Mouse (Mus musculus) liver, embryonic 11.5 days (tissue): ENCODE data around the gene Serinc4. TPM values are rescaled to one million over a fixed set of nuclear protein-coding genes. Genes with fewer than 3 reads are reported as not detected.

Experiments used
- ATAC-seq: fragments of 200-750 bp; cut with Nextera tagmentation; replicated peaks from 2 replicates; pipeline ENCODE4 v1.8.0; 2017; ENCODE audit warnings: moderate number of reproducible peaks, mild to moderate bottlenecking, moderate TSS enrichment, moderate library complexity; ENCODE audit not compliant: low FRiP score
- DNase-seq: peaks from one replicate; pipeline ENCODE4 v3.0.0-alpha.2; 2017; ENCODE audit warnings: low spot score
- H3K27ac ChIP-seq: fragments of 300-500 bp; sonication (generic); 2 replicates; pipeline ENCODE4 v1.5.1; 2014; ENCODE audit warnings: mild to moderate bottlenecking, low read depth, low read length, control low read depth
- H3K27me3 ChIP-seq: fragments of 300-500 bp; sonication (generic); replicated peaks from 2 replicates; pipeline ENCODE4 v1.6.1; 2014; ENCODE audit warnings: low read length, mixed read lengths; ENCODE audit not compliant: control insufficient read depth, insufficient read depth
- H3K36me3 ChIP-seq: fragments of 300-500 bp; sonication (generic); 2 replicates; pipeline ENCODE4 v1.6.1; 2014; ENCODE audit warnings: mild to moderate bottlenecking, low read length, moderate library complexity, mixed read lengths; ENCODE audit not compliant: control insufficient read depth, insufficient read depth
- H3K4me1 ChIP-seq: fragments of 300-500 bp; sonication (generic); replicated peaks from 2 replicates; pipeline ENCODE4 v1.6.1; 2014; ENCODE audit warnings: low read length, mixed read lengths; ENCODE audit not compliant: control insufficient read depth, insufficient read depth
- H3K4me2 ChIP-seq: fragments of 300-500 bp; sonication (generic); 2 replicates; pipeline ENCODE4 v1.6.1; 2014; ENCODE audit warnings: mild to moderate bottlenecking, control low read depth, moderate library complexity
- H3K4me3 ChIP-seq: fragments of 300-500 bp; sonication (generic); 2 replicates; pipeline ENCODE4 v1.5.1; 2014; ENCODE audit warnings: low read depth, low read length, control low read depth
- H3K9ac ChIP-seq: fragments of 300-500 bp; sonication (generic); 2 replicates; pipeline ENCODE4 v1.6.1; 2014; ENCODE audit warnings: low read depth, low read length, control low read depth
- H3K9me3 ChIP-seq: fragments of 300-500 bp; sonication (generic); 2 replicates; pipeline ENCODE4 v1.6.1; 2016; ENCODE audit warnings: low read length, inconsistent platforms, mixed read lengths; ENCODE audit not compliant: control insufficient read depth
- WGBS: fragments of 180-500 bp; shearing (Covaris S2); extraction: QIAGEN DNeasy Blood & Tissue Kit; methylation state at CpG from one replicate; pipeline ENCODE4 v1.1.7; 2014; 5-methylcytosine and 5-hydroxymethylcytosine counted together
- microRNA-seq: library from miRNA; unstranded; fragments of <30 nt; microRNA quantifications from one replicate; pipeline ENCODE4, GENCODE M21; 2017; ENCODE audit warnings: borderline number of aligned reads
- polyA plus RNA-seq: library from polyadenylated mRNA; unstranded; fragments of >200 nt; fragmentation: Nextera tagmentation; extraction: Ambion mirVana; gene quantifications from 2 replicates; pipeline ENCODE4 v1.2.1, GENCODE M21; 2014

Serinc4 gene
- polyA plus RNA-seq, 1 experiment from 2014 or later: 0.12 TPM

- Histone ChIP-seq H3K9ac (no peak overlapping the region), H3K9me3 (no peaks in the 10 kb centered on the region), H3K27me3 (no peaks in the 10 kb centered on the region), H3K36me3 (no peaks in the 10 kb centered on the region), H3K27ac (no peak overlapping the region), H3K4me1 (no peaks in the 10 kb centered on the region), H3K4me3 (no peak overlapping the region), H3K4me2 (no peak overlapping the region)
- ATAC-seq: no peak
- whole genome bisulfite sequencing: 14% methylated on average over 8 of the region's 8 CpGs
- DNase-seq: peak; percentile 61
These were observed 60.0 kb downstream of the Serinc4 start for GRCm38 (mm10) chr2:121396624-121397023.

Small RNA genes within 50 kb of the gene (microRNA-seq; reads per million reads assigned to microRNA genes)
- not detected for gene Gm22953

Other genes starting within 250 kb of the Serinc4 start
- gene Trp53bp1, start 185.4 kb downstream of the Serinc4 start, polyA plus RNA-seq: 32.4 and 36.0 TPM in 2 replicates
- gene Map1a, start 167.2 kb downstream of the Serinc4 start, polyA plus RNA-seq: 1.5 and 2.1 TPM in 2 replicates
- gene Ppip5k1, start 101.4 kb downstream of the Serinc4 start, polyA plus RNA-seq: 9.6 and 10.1 TPM in 2 replicates
- gene Ckmt1, start 99.1 kb downstream of the Serinc4 start, polyA plus RNA-seq: 1.7 TPM in 2 replicates
- gene Strc, start 69.6 kb downstream of the Serinc4 start, polyA plus RNA-seq: not detected in 2 replicates
- 491 and 541 TPM in 2 replicates for gene Pdia3, start 43.0 kb downstream of the Serinc4 start, polyA plus RNA-seq
- gene Catsper2, start 43.0 kb downstream of the Serinc4 start, polyA plus RNA-seq: 1.6 and 1.7 TPM in 2 replicates
- gene Ell3, start 12.5 kb downstream of the Serinc4 start, polyA plus RNA-seq: 2.6 and 4.3 TPM in 2 replicates
- 385 and 481 TPM in 2 replicates for gene Serf2, start 7.6 kb downstream of the Serinc4 start, polyA plus RNA-seq
- 146 and 164 TPM in 2 replicates for gene Hypk, start 3.5 kb downstream of the Serinc4 start, polyA plus RNA-seq
- 43.2 and 44.0 TPM in 2 replicates for gene Mfap1b, start 17.3 kb upstream of the Serinc4 start, polyA plus RNA-seq
- 22.4 and 23.0 TPM in 2 replicates for gene Mfap1a, start 49.9 kb upstream of the Serinc4 start, polyA plus RNA-seq
- gene Wdr76, start 49.9 kb upstream of the Serinc4 start, polyA plus RNA-seq: 15.4 and 15.5 TPM in 2 replicates